Mouse (Mus musculus) brain, embryonic 14.5 days (tissue): ENCODE data around the gene Sh3rf1.

Experiments used
- CTCF ChIP-seq: fragments of 200-500 bp; IDR thresholded peaks from 2 replicates; pipeline ENCODE4 v1.5.1; 2012; ENCODE audit warnings: inconsistent platforms, mild to moderate bottlenecking, moderate library complexity, borderline replicate concordance; ENCODE audit not compliant: insufficient read depth, insufficient read length; ENCODE audit errors: extremely low read depth
- POLR2A ChIP-seq: fragments of 200-500 bp; IDR thresholded peaks from 2 replicates; pipeline ENCODE4 v1.6.1; 2012; ENCODE audit warnings: mild to moderate bottlenecking, inconsistent platforms, borderline replicate concordance; ENCODE audit not compliant: poor library complexity, insufficient read depth, insufficient read length, severe bottlenecking; ENCODE audit errors: extremely low read depth

DNA sequence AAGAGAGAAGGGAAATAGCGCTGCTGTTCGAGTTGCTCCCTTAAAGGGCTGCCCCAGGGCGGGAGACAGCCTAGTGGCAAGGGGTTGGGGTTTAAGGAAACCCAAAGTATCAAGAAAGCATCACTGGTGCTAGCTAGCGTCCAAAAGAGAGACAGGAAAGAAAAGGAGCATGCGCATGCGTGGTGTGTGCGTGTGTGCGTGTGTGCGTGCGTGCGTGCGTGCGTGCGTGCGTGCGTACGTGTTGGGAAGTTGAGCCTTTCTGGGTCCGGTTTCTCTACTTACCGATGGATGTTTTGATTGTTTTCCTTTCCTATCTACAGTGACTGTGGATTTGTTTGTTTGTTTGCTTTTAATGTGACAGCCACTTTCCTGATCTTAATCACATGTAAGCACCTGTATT, 19.2 kb downstream of the Sh3rf1 start:
- TF ChIP-seq POLR2A: no peak
- no peak for TF ChIP-seq CTCF
